Mouse (Mus musculus) c-Kit-positive CD71-positive TER-119-positive erythroid progenitor cells, embryonic 14.5 days (primary cell): Measurements from ENCODE around the gene Gm4846.
"Not testable (repeated sequence)": the region's sequence is repeated elsewhere in the genome, so short reads cannot be mapped to it uniquely, and the experiment has no call there.

Source experiments
- DNase-seq: peaks from one replicate; pipeline ENCODE4 v3.0.0-alpha.2; 2013; ENCODE audit warnings: low spot score

The Gm4846 gene

GRCm38 (mm10) chr1:166497488-166497887, at the start of gene Gm4846:
TSS of gene Gm4846 (minus strand) at chr1:166497588.
- not testable (repeated sequence) for DNase-seq

GRCm38 (mm10) chr1:166531521-166531920, 34.1 kb upstream of the Gm4846 start:
- DNase-seq: not testable (repeated sequence)

- DNase-seq: not testable (repeated sequence)
These were observed 27.3 kb upstream of the Gm4846 start for GRCm38 (mm10) chr1:166524709-166525108.

- not testable (repeated sequence) for DNase-seq
These were observed 22.2 kb upstream of the Gm4846 start for GRCm38 (mm10) chr1:166519626-166520025.

- no peak for DNase-seq
These were observed 19.2 kb upstream of the Gm4846 start for GRCm38 (mm10) chr1:166516556-166516955.

GRCm38 (mm10) chr1:166504206-166504605, 6.8 kb upstream of the Gm4846 start:
- not testable (repeated sequence) for DNase-seq

GRCm38 (mm10) chr1:166479503-166479902, 17.9 kb downstream of the Gm4846 start:
- no peak for DNase-seq

- DNase-seq: no peak
These were observed 30.2 kb downstream of the Gm4846 start for GRCm38 (mm10) chr1:166467172-166467571.

GRCm38 (mm10) chr1:166462544-166462943, 34.8 kb downstream of the Gm4846 start:
- DNase-seq: no peak

- no peak for DNase-seq
These were observed 55.4 kb downstream of the Gm4846 start for GRCm38 (mm10) chr1:166441992-166442391.

- DNase-seq: no peak
These were observed 58.0 kb downstream of the Gm4846 start for GRCm38 (mm10) chr1:166439426-166439825.
